Mouse (Mus musculus) liver, embryonic 15.5 days (tissue): ENCODE measurements at regions not wholly inside any gene's neighbourhood (a gene's known extent, or its start where the extent isn't known, plus 50 kb on each side); places are given as distances from the start of the nearest gene placed in this dataset.

ENCODE experiments used
- ATAC-seq: fragments of 200-750 bp; cut with Nextera tagmentation; 2 replicates; pipeline ENCODE4 v1.8.0; 2017; ENCODE audit warnings: moderate number of reproducible peaks, mild to moderate bottlenecking, moderate library complexity; ENCODE audit not compliant: insufficient read depth
- H3K27ac ChIP-seq: fragments of 300-500 bp; sonication (generic); replicated peaks from 2 replicates; pipeline ENCODE4 v1.5.1; 2015; ENCODE audit warnings: mild to moderate bottlenecking, inconsistent platforms
- H3K27me3 ChIP-seq: fragments of 300-500 bp; sonication (generic); 2 replicates; pipeline ENCODE4 v1.6.1; 2015; ENCODE audit warnings: mild to moderate bottlenecking, inconsistent platforms
- H3K36me3 ChIP-seq: fragments of 300-500 bp; sonication (generic); replicated peaks from 2 replicates; pipeline ENCODE4 v1.6.1; 2015; ENCODE audit warnings: moderate library complexity, mild to moderate bottlenecking, inconsistent platforms
- H3K4me1 ChIP-seq: fragments of 300-500 bp; sonication (generic); replicated peaks from 2 replicates; pipeline ENCODE4 v1.6.1; 2015; ENCODE audit warnings: inconsistent platforms
- H3K4me2 ChIP-seq: fragments of 300-500 bp; sonication (generic); 2 replicates; pipeline ENCODE4 v1.6.1; 2015; ENCODE audit warnings: moderate library complexity, mild to moderate bottlenecking, inconsistent platforms
- H3K4me3 ChIP-seq: fragments of 300-500 bp; sonication (generic); replicated peaks from 2 replicates; pipeline ENCODE4 v1.5.1; 2015; ENCODE audit warnings: mild to moderate bottlenecking, inconsistent platforms
- H3K9ac ChIP-seq: fragments of 300-500 bp; sonication (generic); 2 replicates; pipeline ENCODE4 v1.6.1; 2015; ENCODE audit warnings: moderate library complexity, mild to moderate bottlenecking, inconsistent platforms
- H3K9me3 ChIP-seq: fragments of 300-500 bp; sonication (generic); replicated peaks from 2 replicates; pipeline ENCODE4 v1.6.1; 2016; ENCODE audit warnings: inconsistent platforms
- WGBS: fragments of 180-500 bp; shearing (Covaris S2); methylation state at CpG from one replicate; pipeline ENCODE4 v1.1.7; 2015; ENCODE audit warnings: mixed read lengths; ENCODE audit not compliant: insufficient replicate concordance; 5-methylcytosine and 5-hydroxymethylcytosine counted together

- Histone ChIP-seq H3K27me3 (no peaks in the 10 kb centered on the region), H3K4me2 (no peak overlapping the region), H3K9me3 (no peaks in the 10 kb centered on the region), H3K27ac (no peak overlapping the region), H3K9ac (no peak overlapping the region), H3K36me3 (no peaks in the 10 kb centered on the region), H3K4me1 (no peaks in the 10 kb centered on the region), H3K4me3 (no peak overlapping the region)
- ATAC-seq: no peak
These were observed 181.0 kb upstream of the Jun start for GRCm38 (mm10) chr4:95233034-95233433.

GRCm38 (mm10) chr4:95234030-95234555 lies 182.1 kb upstream of the Jun start:
- H3K36me3 ChIP-seq: no peaks in the 10 kb centered on the region
- no peak overlapping the region for H3K4me3 ChIP-seq
- H3K4me1 ChIP-seq: no peaks in the 10 kb centered on the region
- no peak overlapping the region for H3K9ac ChIP-seq
- no peak overlapping the region for H3K4me2 ChIP-seq
- no peaks in the 10 kb centered on the region for H3K9me3 ChIP-seq
- H3K27ac ChIP-seq: no peak overlapping the region
- no peaks in the 10 kb centered on the region for H3K27me3 ChIP-seq
- no peak for ATAC-seq
- 70% methylated on average over 2 of the region's 2 CpGs for WGBS

GRCm38 (mm10) chr4:95247977-95248376 lies 196.0 kb upstream of the Jun start:
- H3K9ac ChIP-seq: no peak overlapping the region
- no peaks in the 10 kb centered on the region for H3K9me3 ChIP-seq
- H3K4me1 ChIP-seq: no peaks in the 10 kb centered on the region
- ATAC-seq: no peak
- WGBS: 32% methylated on average over 1 of the region's 1 CpGs
- H3K4me2 ChIP-seq: no peak overlapping the region
- no peaks in the 10 kb centered on the region for H3K27me3 ChIP-seq
- H3K36me3 ChIP-seq: no peaks in the 10 kb centered on the region
- H3K27ac ChIP-seq: no peak overlapping the region
- no peak overlapping the region for H3K4me3 ChIP-seq

GRCm38 (mm10) chr4:95249031-95249430 lies 197.0 kb upstream of the Jun start:
- Histone ChIP-seq H3K9ac (no peak overlapping the region), H3K4me1 (no peaks in the 10 kb centered on the region), H3K4me3 (no peak overlapping the region), H3K27ac (no peak overlapping the region), H3K9me3 (no peaks in the 10 kb centered on the region), H3K4me2 (no peak overlapping the region), H3K27me3 (no peaks in the 10 kb centered on the region), H3K36me3 (no peaks in the 10 kb centered on the region)
- WGBS: 34% methylated on average over 4 of the region's 4 CpGs
- no peak for ATAC-seq

- H3K27me3 ChIP-seq: no peaks in the 10 kb centered on the region
- no peaks in the 10 kb centered on the region for H3K9me3 ChIP-seq
- no peaks in the 10 kb centered on the region for H3K4me1 ChIP-seq
- H3K9ac ChIP-seq: no peak overlapping the region
- no peaks in the 10 kb centered on the region for H3K36me3 ChIP-seq
- no peak overlapping the region for H3K27ac ChIP-seq
- 32% methylated on average over 1 of the region's 1 CpGs for WGBS
- no peak overlapping the region for H3K4me2 ChIP-seq
- ATAC-seq: no peak
- no peak overlapping the region for H3K4me3 ChIP-seq
These were observed 198.1 kb upstream of the Jun start for GRCm38 (mm10) chr4:95250083-95250482.

- no peak overlapping the region for H3K4me3 ChIP-seq
- H3K9me3 ChIP-seq: no peaks in the 10 kb centered on the region
- no peaks in the 10 kb centered on the region for H3K27me3 ChIP-seq
- ATAC-seq: no peak
- no peaks in the 10 kb centered on the region for H3K4me1 ChIP-seq
- no peak overlapping the region for H3K4me2 ChIP-seq
- no peaks in the 10 kb centered on the region for H3K36me3 ChIP-seq
- no peak overlapping the region for H3K9ac ChIP-seq
- H3K27ac ChIP-seq: no peak overlapping the region
These were observed 217.7 kb upstream of the Jun start for GRCm38 (mm10) chr4:95269766-95270165.

GRCm38 (mm10) chr4:95270389-95270788 lies 218.4 kb upstream of the Jun start:
- H3K27ac ChIP-seq: no peak overlapping the region
- H3K4me1 ChIP-seq: no peaks in the 10 kb centered on the region
- no peak for ATAC-seq
- H3K9ac ChIP-seq: no peak overlapping the region
- no peaks in the 10 kb centered on the region for H3K9me3 ChIP-seq
- 6% methylated on average over 1 of the region's 1 CpGs for WGBS
- H3K4me3 ChIP-seq: no peak overlapping the region
- H3K4me2 ChIP-seq: no peak overlapping the region
- no peaks in the 10 kb centered on the region for H3K27me3 ChIP-seq
- H3K36me3 ChIP-seq: no peaks in the 10 kb centered on the region

GRCm38 (mm10) chr4:95276231-95276630 lies 224.2 kb upstream of the Jun start:
- no peak overlapping the region for H3K27ac ChIP-seq
- no peaks in the 10 kb centered on the region for H3K36me3 ChIP-seq
- H3K4me1 ChIP-seq: no peaks in the 10 kb centered on the region
- H3K4me3 ChIP-seq: no peak overlapping the region
- WGBS: 28% methylated on average over 3 of the region's 3 CpGs
- no peak overlapping the region for H3K4me2 ChIP-seq
- H3K27me3 ChIP-seq: no peaks in the 10 kb centered on the region
- ATAC-seq: no peak
- no peak overlapping the region for H3K9ac ChIP-seq
- no peaks in the 10 kb centered on the region for H3K9me3 ChIP-seq

GRCm38 (mm10) chr4:95277989-95278713 lies 226.1 kb upstream of the Jun start:
- WGBS: 26% methylated on average over 11 of the region's 11 CpGs
- ATAC-seq: no peak
- H3K27ac ChIP-seq: no peak overlapping the region

GRCm38 (mm10) chr4:95278714-95279095 lies 226.7 kb upstream of the Jun start:
- WGBS: 42% methylated on average over 13 of the region's 13 CpGs
- Histone ChIP-seq H3K27ac (no peak overlapping the region), H3K36me3 (no peaks in the 10 kb centered on the region), H3K4me3 (no peak overlapping the region), H3K4me2 (no peak overlapping the region), H3K9me3 (no peaks in the 10 kb centered on the region), H3K4me1 (no peaks in the 10 kb centered on the region), H3K9ac (no peak overlapping the region), H3K27me3 (no peaks in the 10 kb centered on the region)
- ATAC-seq: no peak

More at GRCm38 (mm10) chr4:95277989-95278713, 226.1 kb upstream of the Jun start:
- no peaks in the 10 kb centered on the region for H3K36me3 ChIP-seq
- H3K4me2 ChIP-seq: no peak overlapping the region
- H3K27me3 ChIP-seq: no peaks in the 10 kb centered on the region
- no peaks in the 10 kb centered on the region for H3K4me1 ChIP-seq
- H3K9ac ChIP-seq: no peak overlapping the region
- no peaks in the 10 kb centered on the region for H3K9me3 ChIP-seq
- no peak overlapping the region for H3K4me3 ChIP-seq

- no peaks in the 10 kb centered on the region for H3K36me3 ChIP-seq
- H3K27ac ChIP-seq: no peak overlapping the region
- no peak overlapping the region for H3K9ac ChIP-seq
- 44% methylated on average over 2 of the region's 2 CpGs for WGBS
- no peak overlapping the region for H3K4me3 ChIP-seq
- H3K4me2 ChIP-seq: no peak overlapping the region
- no peaks in the 10 kb centered on the region for H3K4me1 ChIP-seq
- H3K9me3 ChIP-seq: no peaks in the 10 kb centered on the region
- no peaks in the 10 kb centered on the region for H3K27me3 ChIP-seq
- ATAC-seq: no peak
These were observed 227.2 kb upstream of the Jun start for GRCm38 (mm10) chr4:95279200-95279599.

- WGBS: 57% methylated on average over 3 of the region's 3 CpGs
- H3K27ac ChIP-seq: no peak overlapping the region
- no peaks in the 10 kb centered on the region; the same call in 1 of the 2 replicates for H3K27me3 ChIP-seq
- H3K4me3 ChIP-seq: no peak overlapping the region
- H3K9ac ChIP-seq: no peak overlapping the region
- no peak overlapping the region for H3K4me2 ChIP-seq
- no peaks in the 10 kb centered on the region for H3K9me3 ChIP-seq
- no peaks in the 10 kb centered on the region for H3K36me3 ChIP-seq
- ATAC-seq: no peak
- no peaks in the 10 kb centered on the region for H3K4me1 ChIP-seq
These were observed 230.1 kb upstream of the Jun start for GRCm38 (mm10) chr4:95282083-95282482.
